Mouse (Mus musculus) thymus, adult 2 months (tissue): ENCODE measurements around the gene Was. TPM values are rescaled to one million over a fixed set of nuclear protein-coding genes. Genes with fewer than 3 reads are reported as not detected.

Experiments used
- DNase-seq: peaks from one replicate; pipeline ENCODE4 v3.0.0; 2021
- H3K27ac ChIP-seq: fragments of 200-500 bp; 2 replicates; pipeline ENCODE4 v1.5.1; 2012; ENCODE audit warnings: low read length, control low read depth; ENCODE audit not compliant: control insufficient read depth, insufficient read depth
- H3K27me3 ChIP-seq: fragments of 200-500 bp; 2 replicates; pipeline ENCODE4 v1.6.1; 2012; ENCODE audit warnings: mild to moderate bottlenecking, low read length, moderate library complexity, mixed read lengths; ENCODE audit not compliant: control insufficient read depth, insufficient read depth
- H3K36me3 ChIP-seq: fragments of 200-500 bp; 2 replicates; pipeline ENCODE4 v1.6.1; 2012; ENCODE audit warnings: mild to moderate bottlenecking, low read length, moderate library complexity; ENCODE audit not compliant: control insufficient read depth, insufficient read depth
- H3K4me1 ChIP-seq: fragments of 200-500 bp; replicated peaks from 2 replicates; pipeline ENCODE4 v1.6.1; 2012; ENCODE audit warnings: low read length; ENCODE audit not compliant: control insufficient read depth, insufficient read depth
- H3K4me3 ChIP-seq: fragments of 200-500 bp; 2 replicates; pipeline ENCODE4 v1.5.1; 2012; ENCODE audit warnings: mild to moderate bottlenecking, low read length, control low read depth, moderate library complexity; ENCODE audit not compliant: control insufficient read depth, insufficient read depth
- CTCF ChIP-seq: fragments of 200-500 bp; IDR thresholded peaks from 2 replicates; pipeline ENCODE4 v1.5.1; 2012; ENCODE audit warnings: mild to moderate bottlenecking, control low read depth, low read length, moderate library complexity, borderline replicate concordance; ENCODE audit not compliant: control insufficient read depth, poor library complexity, insufficient read depth; ENCODE audit errors: extremely low read depth
- POLR2A ChIP-seq: fragments of 200-500 bp; IDR thresholded peaks from 2 replicates; pipeline ENCODE4 v1.6.1; 2012; ENCODE audit warnings: mild to moderate bottlenecking, low read length, control low read depth, moderate library complexity; ENCODE audit not compliant: control insufficient read depth, poor library complexity, insufficient read depth; ENCODE audit errors: extremely low read depth
- WGBS: fragments of 180-500 bp; shearing (Covaris S2); methylation state at CpG from one replicate; pipeline ENCODE4 v1.1.7; 2018; 5-methylcytosine and 5-hydroxymethylcytosine counted together
- polyA plus RNA-seq: library from polyadenylated mRNA; depleted of rRNA; stranded (reverse); fragments of >200 nt; gene quantifications from 2 replicates; pipeline ENCODE4 v1.2.3, GENCODE M21; 2012

Gene Was
- polyA plus RNA-seq, 1 experiment = 88.5 TPM

- no peaks in the 10 kb centered on the region for H3K4me1 ChIP-seq
- WGBS = 97% methylated on average over 6 of the region's 6 CpGs
- no peak for DNase-seq
- no peaks in the 10 kb centered on the region for H3K36me3 ChIP-seq
- H3K27me3 ChIP-seq = no peaks in the 10 kb centered on the region
- no peak overlapping the region for H3K4me3 ChIP-seq
- TF ChIP-seq CTCF (no peak), POLR2A (no peak)
- H3K27ac ChIP-seq = no peak overlapping the region
Observed at GRCm38 (mm10) chrX:8123821-8124470, 33.6 kb upstream of the Was start.

- no peaks in the 10 kb centered on the region for H3K36me3 ChIP-seq
- TF ChIP-seq POLR2A = no peak
- no peak overlapping the region for H3K4me3 ChIP-seq
- DNase-seq = no peak
- no peaks in the 10 kb centered on the region for H3K27me3 ChIP-seq
- no peaks in the 10 kb centered on the region for H3K4me1 ChIP-seq
- H3K27ac ChIP-seq = no peak overlapping the region
Observed at GRCm38 (mm10) chrX:8117264-8117663, 27.0 kb upstream of the Was start.

GRCm38 (mm10) chrX:8115275-8115674 is 25.0 kb upstream of the Was start:
- WGBS = 55% methylated on average over 4 of the region's 4 CpGs
- no peaks in the 10 kb centered on the region for H3K36me3 ChIP-seq
- H3K4me3 ChIP-seq = no peak overlapping the region
- TF ChIP-seq CTCF (no peak), POLR2A (no peak)
- DNase-seq = no peak
- H3K4me1 ChIP-seq = no peaks in the 10 kb centered on the region
- H3K27me3 ChIP-seq = no peaks in the 10 kb centered on the region
- no peak overlapping the region for H3K27ac ChIP-seq

GRCm38 (mm10) chrX:8105019-8105418 is 14.7 kb upstream of the Was start:
- H3K4me3 ChIP-seq = no peak overlapping the region
- DNase-seq = no peak
- H3K27me3 ChIP-seq = no peaks in the 10 kb centered on the region
- no peaks in the 10 kb centered on the region for H3K36me3 ChIP-seq
- 93% methylated on average over 3 of the region's 3 CpGs for WGBS
- H3K4me1 ChIP-seq = no peaks in the 10 kb centered on the region
- H3K27ac ChIP-seq = no peak overlapping the region
- TF ChIP-seq CTCF = no peak
- TF ChIP-seq POLR2A = no peak

GRCm38 (mm10) chrX:8102213-8102668 is 11.9 kb upstream of the Was start:
- H3K27ac ChIP-seq = no peak overlapping the region
- WGBS = 39% methylated on average over 7 of the region's 7 CpGs
- H3K4me3 ChIP-seq = no peak overlapping the region
- TF ChIP-seq CTCF (no peak), POLR2A (no peak)
- no peaks in the 10 kb centered on the region for H3K27me3 ChIP-seq
- 0 out of 2 replicates have a peak, but pooled peaks cover under 1% of the 10 kb centered on the region for H3K4me1 ChIP-seq
- DNase-seq = no peak
- H3K36me3 ChIP-seq = no peaks in the 10 kb centered on the region

- no peak for TF ChIP-seq CTCF
- no peak for TF ChIP-seq POLR2A
- no peak for DNase-seq
- no peak overlapping the region for H3K4me3 ChIP-seq
- no peaks in the 10 kb centered on the region for H3K27me3 ChIP-seq
- 62% methylated on average over 3 of the region's 3 CpGs for WGBS
- H3K4me1 ChIP-seq = 0 out of 2 replicates have a peak, but pooled peaks cover 2% of the 10 kb centered on the region
- H3K36me3 ChIP-seq = no peaks in the 10 kb centered on the region
- H3K27ac ChIP-seq = no peak overlapping the region
Observed at GRCm38 (mm10) chrX:8101017-8101416, 10.7 kb upstream of the Was start.

GRCm38 (mm10) chrX:8099435-8099834 is 9.1 kb upstream of the Was start:
- WGBS = 26% methylated on average over 4 of the region's 4 CpGs
- no peaks in the 10 kb centered on the region for H3K27me3 ChIP-seq
- H3K4me1 ChIP-seq = peaks cover 6% of the 10 kb centered on the region
- no peak overlapping the region for H3K4me3 ChIP-seq
- no peak overlapping the region for H3K27ac ChIP-seq
- TF ChIP-seq CTCF = no peak
- TF ChIP-seq POLR2A = no peak
- no peaks in the 10 kb centered on the region for H3K36me3 ChIP-seq
- no peak for DNase-seq
